Mouse (Mus musculus) hematopoietic stem cell, adult 5-6 weeks (primary cell): ENCODE results near the gene Slfn4. TPM values are rescaled to one million over a fixed set of nuclear protein-coding genes. Genes with fewer than 3 reads are reported as not detected.
A peak's percentile ranks its signal among the peaks of the same experiment; 100 is the strongest.
"Not testable (repeated sequence)": the region's sequence is repeated elsewhere in the genome, so short reads cannot be mapped to it uniquely, and the experiment has no call there.

ENCODE experiments used
- ATAC-seq, 2 experiments: fragments of 125-278 bp in 1 of 2; replicated peaks in 1 of 2; 2 replicates each; pipeline ENCODE4 v1.8.0; 2016 to 2017; ENCODE audit warnings: inconsistent platforms in 2 of 2, mild to moderate bottlenecking in 2 of 2, moderate number of reproducible peaks in 2 of 2, low read depth in 1 of 2, moderate TSS enrichment in 1 of 2; ENCODE audit not compliant: low FRiP score in 2 of 2, poor library complexity in 2 of 2, severe bottlenecking in 2 of 2, insufficient read depth in 1 of 2, low TSS enrichment in 1 of 2
- total RNA-seq: library from RNA; stranded (forward); fragments of 172-1452, 232-1000 nt; gene quantifications from 2 replicates; pipeline ENCODE4 v1.2.3, GENCODE M21; 2017

Gene Slfn4
- 13.2 and 31.0 TPM in 2 replicates for total RNA-seq

GRCm38 (mm10) chr11:83174948-83175539 is at the start of gene Slfn4:
Slfn4 (plus strand) TSS chr11:83175186.
- peak in 1 of 2 experiments; percentile 39; a peak in 1 of 4 replicates for ATAC-seq

DNA sequence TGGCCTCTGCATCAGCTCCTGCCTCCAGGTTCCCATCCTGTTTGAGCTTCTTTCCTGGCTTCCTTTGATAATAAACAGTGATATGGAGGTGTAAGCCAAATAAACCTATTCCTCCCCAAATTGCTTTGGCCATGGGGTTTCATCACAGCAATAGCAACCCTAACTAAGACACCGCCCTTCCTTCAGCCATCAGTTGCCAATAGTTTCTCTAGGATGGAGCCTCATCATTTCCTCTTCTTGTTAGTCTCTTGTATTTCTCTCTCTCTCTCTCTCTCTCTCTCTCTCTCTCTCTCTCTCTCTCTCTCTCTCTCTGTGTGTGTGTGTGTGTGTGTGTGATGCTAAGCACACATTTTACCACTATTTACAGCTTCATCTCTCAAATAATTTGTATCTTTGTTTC is 49.4 kb upstream of the Slfn4 start:
- ATAC-seq: not testable (repeated sequence)

GRCm38 (mm10) chr11:83137253-83137652 is 37.7 kb upstream of the Slfn4 start:
- ATAC-seq: not testable (repeated sequence)

- not testable (repeated sequence) for ATAC-seq
Measured at GRCm38 (mm10) chr11:83148939-83149338, 26.0 kb upstream of the Slfn4 start.

- peak; percentile 87 for ATAC-seq
Measured at GRCm38 (mm10) chr11:83191134-83191893, 16.3 kb downstream of the Slfn4 start, which contains the start of gene Slfn3. Slfn3 (plus strand) TSS chr11:83191330.

DNA sequence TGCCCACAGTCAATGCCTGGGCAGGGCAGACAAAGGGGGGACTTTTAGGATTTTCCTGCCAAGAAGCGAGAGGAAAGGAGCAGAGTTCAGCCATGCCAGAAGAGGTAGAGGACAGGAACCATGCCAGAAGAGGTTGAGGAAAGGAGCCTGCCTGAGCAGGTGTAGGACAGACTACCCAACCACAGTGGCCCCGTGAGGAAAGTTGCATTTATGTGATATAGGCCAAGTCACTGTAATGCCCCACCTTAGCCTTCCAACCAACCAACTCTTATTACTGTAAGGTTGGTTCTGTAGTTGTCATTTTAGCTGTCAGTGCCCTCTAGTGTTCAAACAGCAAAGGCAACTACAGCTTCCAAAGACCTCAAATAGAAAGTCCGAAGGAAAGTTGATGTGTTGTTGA is 17.0 kb downstream of the Slfn4 start:
- ATAC-seq: peak; percentile 85 to 91

GRCm38 (mm10) chr11:83205002-83205401 is 30.0 kb downstream of the Slfn4 start:
- no peak for ATAC-seq

DNA sequence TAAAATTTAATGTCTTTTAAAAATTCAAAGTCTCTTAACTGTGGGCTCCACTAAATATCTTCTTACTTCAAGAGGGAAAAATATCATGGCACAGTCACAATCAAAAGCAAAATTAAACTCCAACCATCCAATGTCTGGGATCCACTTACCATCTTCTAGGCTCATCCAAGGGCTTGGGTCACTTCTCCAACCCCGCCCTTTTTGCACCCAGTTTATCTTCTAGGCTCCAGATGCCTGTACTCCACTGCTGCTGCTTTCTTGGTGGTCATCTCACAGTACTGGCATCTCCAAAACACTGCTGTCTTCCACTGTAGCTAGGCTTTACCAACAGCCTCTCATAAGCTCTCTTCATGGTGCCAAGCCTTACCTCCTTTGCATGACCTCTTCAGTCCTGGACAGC is 41.1 kb downstream of the Slfn4 start:
- no peak for ATAC-seq

- no peak for ATAC-seq
Measured at GRCm38 (mm10) chr11:83221328-83221877, 46.4 kb downstream of the Slfn4 start.

GRCm38 (mm10) chr11:83223367-83223766 is 48.4 kb downstream of the Slfn4 start:
- ATAC-seq: peak; percentile 72 to 79

DNA sequence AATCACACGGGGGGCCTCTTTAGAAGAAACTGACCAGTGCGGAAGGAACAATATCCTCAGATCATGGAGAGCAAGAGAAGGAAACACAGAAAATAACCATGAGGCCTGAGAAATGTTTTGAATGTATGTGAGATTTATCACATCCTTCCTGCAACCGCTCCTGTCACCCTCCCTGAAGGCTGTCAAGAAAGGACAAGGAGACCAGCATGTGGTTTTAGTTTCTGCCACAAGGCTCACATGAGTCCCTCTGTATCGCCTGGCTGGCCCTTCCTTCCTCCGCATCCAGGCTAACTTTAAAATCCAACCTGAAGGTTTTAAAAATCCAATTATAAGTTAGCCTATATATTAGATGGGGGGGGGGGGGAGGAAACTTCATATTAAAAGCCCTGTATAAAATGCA is 48.8 kb downstream of the Slfn4 start:
- ATAC-seq: peak; percentile 20 to 44; a peak in 2 of 4 replicates

DNA sequence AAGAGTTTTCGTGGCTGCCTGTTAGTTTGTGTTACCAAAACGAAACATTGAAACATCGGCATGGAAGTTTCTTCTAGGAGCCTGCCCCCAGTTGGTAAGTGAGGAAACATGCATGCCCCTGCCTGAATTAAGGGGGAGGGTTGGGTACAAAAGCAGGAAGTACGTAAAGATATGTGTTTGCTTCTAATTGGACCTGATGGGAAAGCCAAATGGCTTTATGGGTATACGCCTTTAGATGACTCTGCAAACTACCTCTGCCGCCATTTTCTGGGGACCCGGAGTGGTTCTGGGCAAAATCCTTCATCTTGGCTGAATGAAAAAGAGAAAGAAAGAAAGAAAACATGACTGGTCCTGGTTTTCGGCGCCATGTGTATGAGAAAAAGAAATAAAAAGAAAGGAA is 49.2 kb downstream of the Slfn4 start:
- ATAC-seq: peak; percentile 94 to 96

DNA sequence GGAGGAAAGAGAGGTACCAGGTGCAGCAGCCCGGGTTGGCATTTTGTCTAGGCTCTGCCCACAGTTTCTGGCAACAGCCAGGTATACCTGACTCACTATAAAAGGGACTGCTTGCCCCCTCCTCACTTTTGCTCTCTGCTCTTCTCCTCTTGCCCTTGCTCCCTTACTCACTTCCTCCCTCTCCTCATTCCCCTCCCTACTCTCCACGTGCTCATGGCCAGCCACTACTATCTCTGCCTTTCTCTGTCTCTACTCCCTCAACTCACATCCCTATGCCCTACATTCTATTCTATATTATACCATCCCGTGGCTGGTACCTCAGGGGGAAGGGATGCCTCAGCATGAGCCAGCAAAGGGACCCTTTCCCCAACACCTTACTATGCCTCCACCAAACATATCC is 49.8 kb downstream of the Slfn4 start:
- ATAC-seq: no peak

DNA sequence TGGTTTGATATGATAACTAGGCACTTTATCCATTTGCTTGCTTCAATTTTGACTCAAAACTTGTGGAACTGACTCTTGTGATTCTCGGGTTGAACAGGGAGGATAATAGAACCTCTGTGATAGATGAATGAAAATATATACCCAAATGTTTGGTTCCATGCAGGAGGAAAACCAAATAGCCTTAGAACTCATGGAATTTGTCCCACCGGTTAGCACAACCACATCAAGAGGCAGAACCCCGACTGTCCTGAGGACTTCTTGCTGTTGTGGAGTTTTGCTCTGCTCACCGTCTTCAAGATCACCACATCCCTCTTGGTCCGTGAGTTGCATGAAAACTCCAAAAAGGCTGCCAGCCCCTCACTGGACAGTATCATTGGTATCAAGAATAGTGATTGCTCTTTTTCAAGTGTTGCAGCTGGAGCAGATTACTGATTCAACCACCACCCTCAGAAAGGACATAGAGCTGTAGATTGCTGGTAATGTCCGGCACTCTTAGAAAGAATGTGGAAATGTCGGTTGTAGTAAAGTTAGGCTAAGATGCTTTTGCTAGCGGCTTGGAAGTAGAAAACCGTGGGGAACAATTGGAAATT is 50.5 kb downstream of the Slfn4 start:
- no peak for ATAC-seq

DNA sequence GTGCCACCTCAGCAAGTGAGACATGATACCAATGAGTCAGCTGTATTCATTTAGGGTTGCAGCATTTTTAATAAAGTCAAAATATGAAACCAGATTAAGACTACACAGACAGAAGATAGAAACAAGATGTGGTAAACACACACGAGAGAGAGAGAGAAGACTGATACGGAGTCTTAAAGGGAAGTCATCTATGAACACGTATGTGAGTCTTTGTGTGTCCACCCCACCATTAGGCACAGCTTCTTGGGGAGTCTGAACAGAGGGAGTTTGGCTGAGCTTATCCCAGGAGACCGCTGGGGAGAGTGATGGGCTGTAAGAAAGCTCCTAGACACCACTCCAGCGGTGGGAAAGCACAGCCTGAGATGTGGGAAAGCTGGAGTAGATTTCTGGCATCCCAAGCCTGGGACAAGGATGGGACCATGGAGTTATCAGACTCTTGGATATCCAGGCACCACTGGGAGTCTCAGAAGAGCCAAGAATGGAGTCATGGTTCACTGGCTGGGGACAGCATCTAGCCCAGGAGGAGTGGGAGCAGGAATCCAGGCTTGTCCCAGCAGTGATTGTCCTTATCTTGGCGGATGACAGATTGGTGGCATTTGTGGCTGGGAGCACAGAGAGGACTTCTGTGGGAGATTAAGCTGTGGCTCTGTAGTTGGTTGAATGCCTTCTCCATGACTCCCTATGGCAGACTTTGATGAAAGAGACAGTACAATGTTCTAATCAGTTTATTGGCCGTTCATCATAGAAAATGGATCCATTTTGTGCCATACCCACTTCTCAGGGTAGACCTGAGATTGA is 53.1 kb downstream of the Slfn4 start:
- no peak for ATAC-seq

- peak; percentile 32 to 46; a peak in 1 of 4 replicates for ATAC-seq
Measured at GRCm38 (mm10) chr11:83230966-83231365, 56.0 kb downstream of the Slfn4 start.

GRCm38 (mm10) chr11:83233621-83234020 is 58.6 kb downstream of the Slfn4 start:
- ATAC-seq: not testable (repeated sequence)
